Comparison of ENCODE assay signal across 8 mouse cellular contexts in genomic region chr6:34475974-34476794, GRCm38 (mm10). TPM values are rescaled to one million over a fixed set of nuclear protein-coding genes. Genes with fewer than 3 reads are reported as not detected.
A peak's percentile ranks its signal among the peaks of the same experiment; 100 is the strongest.
DNase-seq lines count a peak whose midpoint lies in the region; ATAC-seq lines count a peak whose summit lies in the region.

Gene Bpgm, plus strand, starts transcription at chr6:34476207.

- H3K9me3 ChIP-seq in hindbrain, embryonic 11.5 days (ENCODE audit: control insufficient read depth, low read length): no peaks in the 10 kb centered on the region

- H3K36me3 ChIP-seq in hindbrain, embryonic 11.5 days (ENCODE audit: control insufficient read depth, insufficient read depth, low read length): no peaks in the 10 kb centered on the region

- H3K4me2 ChIP-seq in hindbrain, embryonic 11.5 days (replicated peaks; ENCODE audit: low read depth, low read length): peak within 1 kb of the TSS; percentile 62

- 1% methylated on average over 35 of the region's 35 CpGs for WGBS in hindbrain, embryonic 11.5 days

- no peaks in the 10 kb centered on the region for H3K27me3 ChIP-seq in hindbrain, embryonic 11.5 days (ENCODE audit: control insufficient read depth, insufficient read depth, low read length)

- H3K9ac ChIP-seq in hindbrain, embryonic 11.5 days (ENCODE audit: low read depth, low read length): peak within 1 kb of the TSS; percentile 80

- DNase-seq in Muller cell, postnatal 12 days (ENCODE audit: inconsistent ontology term): peak; percentile 100
- peak; percentile 99 for DNase-seq in cerebellum, adult 9-11 months
- DNase-seq in frontal cortex, adult 2 months (ENCODE audit: extremely low spot score in 1 of 2, low spot score in 1 of 2): peak; percentile 99 to 100
- DNase-seq in hindbrain, embryonic 11.5 days (ENCODE audit: low spot score): peak; percentile 99
- DNase-seq in layer of hippocampus, postnatal 10 days (ENCODE audit: low spot score in 2 of 2): peak; percentile 100
- peak; percentile 100 for DNase-seq in lung, postnatal 10 days
- DNase-seq in ovary, postnatal 36 days (ENCODE audit: low spot score): peak; percentile 97
- DNase-seq in thymus, postnatal 25 days: peak; percentile 99

- peak within 1 kb of the TSS; percentile 71 for H3K4me3 ChIP-seq in hindbrain, embryonic 11.5 days (ENCODE audit: low read depth, low read length)

- peaks cover 3% of the 10 kb centered on the region for H3K4me1 ChIP-seq in hindbrain, embryonic 11.5 days (replicated peaks; ENCODE audit: control insufficient read depth, insufficient read depth, low read length)

- H3K27ac ChIP-seq in hindbrain, embryonic 11.5 days (ENCODE audit: low read depth, low read length): no peak within 1 kb of the TSS

- ATAC-seq in hindbrain, embryonic 11.5 days (ENCODE audit: low FRiP score): peak; percentile 96

RNA-seq across cellular contexts. Expression of gene Bpgm, which starts in this region (rescaled TPM):
- 75.5 and 82.1 TPM in 2 replicates for polyA plus RNA-seq in frontal cortex, adult 2 months (2012; rRNA removed)
- polyA plus RNA-seq in hindbrain, embryonic 11.5 days (2014; fragmentation: Nextera tagmentation; extraction: Ambion mirVana): 60.6 and 70.0 TPM in 2 replicates
- 10 to 100 TPM; 75.1 to 75.4 TPM for total RNA-seq in layer of hippocampus, postnatal 10 days (2021)
